Mouse (Mus musculus): ENCODE data around the gene Fars2. TPM values are rescaled to one million over a fixed set of nuclear protein-coding genes. Genes with fewer than 3 reads are reported as not detected.
A peak's percentile ranks its signal among the peaks of the same experiment; 100 is the strongest.

The Fars2 gene
- polyA plus RNA-seq, 1 experiment from 2014 or later = 31.7 TPM

- no peaks in the 10 kb centered on the region for H3K27me3 ChIP-seq (ENCODE audit: control insufficient read depth, insufficient read depth, low read length)
- WGBS = 44% methylated on average over 6 of the region's 6 CpGs
- no peaks in the 10 kb centered on the region for H3K4me1 ChIP-seq (ENCODE audit: control insufficient read depth, insufficient read depth, low read length)
- no peak for ATAC-seq (ENCODE audit: low FRiP score, low TSS enrichment)
- H3K9ac ChIP-seq (ENCODE audit: low read depth, low read length) = no peak overlapping the region
- H3K4me2 ChIP-seq (replicated peaks; ENCODE audit: low read depth, low read length) = no peak overlapping the region
- H3K36me3 ChIP-seq (ENCODE audit: control insufficient read depth, insufficient read depth, low read length) = no peaks in the 10 kb centered on the region
- no peak overlapping the region for H3K4me3 ChIP-seq (ENCODE audit: low read length)
- no peaks in the 10 kb centered on the region for H3K9me3 ChIP-seq (ENCODE audit: control insufficient read depth, low read length)
- H3K27ac ChIP-seq (ENCODE audit: low read depth, low read length) = no peak overlapping the region
These were observed 447.6 kb downstream of the Fars2 start for GRCm38 (mm10) chr13:36564764-36565315.

GRCm38 (mm10) chr13:36576781-36577180 is 459.6 kb downstream of the Fars2 start:
- H3K9ac ChIP-seq (ENCODE audit: low read depth, low read length) = no peak overlapping the region
- H3K36me3 ChIP-seq (ENCODE audit: control insufficient read depth, insufficient read depth, low read length) = no peaks in the 10 kb centered on the region
- H3K27ac ChIP-seq (ENCODE audit: low read depth, low read length) = no peak overlapping the region
- H3K4me1 ChIP-seq (ENCODE audit: control insufficient read depth, insufficient read depth, low read length) = no peaks in the 10 kb centered on the region
- no peak overlapping the region for H3K4me2 ChIP-seq (replicated peaks; ENCODE audit: low read depth, low read length)
- H3K4me3 ChIP-seq (ENCODE audit: low read length) = no peak overlapping the region
- no peaks in the 10 kb centered on the region for H3K9me3 ChIP-seq (ENCODE audit: control insufficient read depth, low read length)
- ATAC-seq (ENCODE audit: low FRiP score, low TSS enrichment) = no peak
- H3K27me3 ChIP-seq (ENCODE audit: control insufficient read depth, insufficient read depth, low read length) = no peaks in the 10 kb centered on the region
- WGBS = 55% methylated on average over 4 of the region's 4 CpGs

- H3K9ac ChIP-seq (ENCODE audit: low read depth, low read length) = no peak overlapping the region
- peak overlapping the region; percentile 74 for H3K4me2 ChIP-seq (replicated peaks; ENCODE audit: low read depth, low read length)
- peaks cover 5% of the 10 kb centered on the region; the same call in 1 of the 2 replicates for H3K4me1 ChIP-seq (ENCODE audit: control insufficient read depth, insufficient read depth, low read length)
- no peaks in the 10 kb centered on the region for H3K27me3 ChIP-seq (ENCODE audit: control insufficient read depth, insufficient read depth, low read length)
- H3K4me3 ChIP-seq (ENCODE audit: low read length) = peak overlapping the region; percentile 53
- H3K36me3 ChIP-seq (ENCODE audit: control insufficient read depth, insufficient read depth, low read length) = no peaks in the 10 kb centered on the region
- no peaks in the 10 kb centered on the region for H3K9me3 ChIP-seq (ENCODE audit: control insufficient read depth, low read length)
- H3K27ac ChIP-seq (ENCODE audit: low read depth, low read length) = no peak overlapping the region
- WGBS = 32% methylated on average over 7 of the region's 7 CpGs
- peak; percentile 56; the same call in 1 of the 2 replicates for ATAC-seq (ENCODE audit: low FRiP score, low TSS enrichment)
These were observed 460.8 kb downstream of the Fars2 start for GRCm38 (mm10) chr13:36577916-36578568.

GRCm38 (mm10) chr13:36578569-36579333 is 461.5 kb downstream of the Fars2 start:
- Histone ChIP-seq H3K9me3 (ENCODE audit: control insufficient read depth, low read length) (no peaks in the 10 kb centered on the region), H3K36me3 (ENCODE audit: control insufficient read depth, insufficient read depth, low read length) (no peaks in the 10 kb centered on the region), H3K27me3 (ENCODE audit: control insufficient read depth, insufficient read depth, low read length) (no peaks in the 10 kb centered on the region), H3K4me2 (replicated peaks; ENCODE audit: low read depth, low read length) (peak overlapping the region; percentile 74), H3K4me1 (ENCODE audit: control insufficient read depth, insufficient read depth, low read length) (peaks cover 8% of the 10 kb centered on the region; the same call in 1 of the 2 replicates), H3K9ac (ENCODE audit: low read depth, low read length) (peak overlapping the region; percentile 55), H3K4me3 (ENCODE audit: low read length) (peak overlapping the region; percentile 53), H3K27ac (ENCODE audit: low read depth, low read length) (0 out of 2 replicates have a peak overlapping the region, but pooled peaks have one; percentile 14)
- 3% methylated on average over 41 of the region's 41 CpGs for WGBS
- ATAC-seq (ENCODE audit: low FRiP score, low TSS enrichment) = peak; percentile 97

- Histone ChIP-seq H3K9ac (ENCODE audit: low read depth, low read length) (no peak overlapping the region), H3K27me3 (ENCODE audit: control insufficient read depth, insufficient read depth, low read length) (no peaks in the 10 kb centered on the region; the same call in 1 of the 2 replicates), H3K9me3 (ENCODE audit: control insufficient read depth, low read length) (peaks cover 2% of the 10 kb centered on the region; the same call in 1 of the 2 replicates), H3K4me3 (ENCODE audit: low read length) (no peak overlapping the region), H3K36me3 (ENCODE audit: control insufficient read depth, insufficient read depth, low read length) (no peaks in the 10 kb centered on the region), H3K4me1 (ENCODE audit: control insufficient read depth, insufficient read depth, low read length) (peaks cover 8% of the 10 kb centered on the region; the same call in 1 of the 2 replicates), H3K27ac (ENCODE audit: low read depth, low read length) (no peak overlapping the region), H3K4me2 (replicated peaks; ENCODE audit: low read depth, low read length) (peak overlapping the region; percentile 17; the same call in 1 of the 2 replicates)
- 12% methylated on average over 10 of the region's 10 CpGs for WGBS
- ATAC-seq (ENCODE audit: low FRiP score, low TSS enrichment) = no peak
These were observed 465.3 kb downstream of the Fars2 start for GRCm38 (mm10) chr13:36582406-36583070.

- Histone ChIP-seq H3K4me1 (ENCODE audit: control insufficient read depth, insufficient read depth, low read length) (peaks cover 8% of the 10 kb centered on the region; the same call in 1 of the 2 replicates), H3K9ac (ENCODE audit: low read depth, low read length) (no peak overlapping the region; the same call in 1 of the 2 replicates), H3K27ac (ENCODE audit: low read depth, low read length) (no peak overlapping the region), H3K9me3 (ENCODE audit: control insufficient read depth, low read length) (peaks cover 2% of the 10 kb centered on the region; the same call in 1 of the 2 replicates), H3K4me2 (replicated peaks; ENCODE audit: low read depth, low read length) (no peak overlapping the region; the same call in 1 of the 2 replicates), H3K4me3 (ENCODE audit: low read length) (no peak overlapping the region), H3K36me3 (ENCODE audit: control insufficient read depth, insufficient read depth, low read length) (no peaks in the 10 kb centered on the region), H3K27me3 (ENCODE audit: control insufficient read depth, insufficient read depth, low read length) (no peaks in the 10 kb centered on the region; the same call in 1 of the 2 replicates)
- 21% methylated on average over 16 of the region's 16 CpGs for WGBS
- 0 out of 2 replicates have a peak, but pooled peaks have one; percentile 20 for ATAC-seq (ENCODE audit: low FRiP score, low TSS enrichment)
These were observed 466.4 kb downstream of the Fars2 start for GRCm38 (mm10) chr13:36583481-36584151.

GRCm38 (mm10) chr13:36584197-36584596 is 467.0 kb downstream of the Fars2 start:
- H3K27me3 ChIP-seq (ENCODE audit: control insufficient read depth, insufficient read depth, low read length) = no peaks in the 10 kb centered on the region; the same call in 1 of the 2 replicates
- peaks cover 8% of the 10 kb centered on the region; the same call in 1 of the 2 replicates for H3K4me1 ChIP-seq (ENCODE audit: control insufficient read depth, insufficient read depth, low read length)
- ATAC-seq (ENCODE audit: low FRiP score, low TSS enrichment) = no peak
- H3K27ac ChIP-seq (ENCODE audit: low read depth, low read length) = no peak overlapping the region
- H3K9ac ChIP-seq (ENCODE audit: low read depth, low read length) = no peak overlapping the region
- WGBS = 59% methylated on average over 7 of the region's 7 CpGs
- no peak overlapping the region for H3K4me3 ChIP-seq (ENCODE audit: low read length)
- peaks cover 2% of the 10 kb centered on the region; the same call in 1 of the 2 replicates for H3K9me3 ChIP-seq (ENCODE audit: control insufficient read depth, low read length)
- H3K4me2 ChIP-seq (replicated peaks; ENCODE audit: low read depth, low read length) = no peak overlapping the region
- H3K36me3 ChIP-seq (ENCODE audit: control insufficient read depth, insufficient read depth, low read length) = no peaks in the 10 kb centered on the region

GRCm38 (mm10) chr13:36589092-36589491 is 471.9 kb downstream of the Fars2 start:
- no peak for ATAC-seq (ENCODE audit: low FRiP score, low TSS enrichment)
- Histone ChIP-seq H3K36me3 (ENCODE audit: control insufficient read depth, insufficient read depth, low read length) (no peaks in the 10 kb centered on the region), H3K9ac (ENCODE audit: low read depth, low read length) (no peak overlapping the region), H3K4me1 (ENCODE audit: control insufficient read depth, insufficient read depth, low read length) (no peaks in the 10 kb centered on the region), H3K4me2 (replicated peaks; ENCODE audit: low read depth, low read length) (no peak overlapping the region), H3K27me3 (ENCODE audit: control insufficient read depth, insufficient read depth, low read length) (no peaks in the 10 kb centered on the region; the same call in 1 of the 2 replicates), H3K27ac (ENCODE audit: low read depth, low read length) (no peak overlapping the region), H3K9me3 (ENCODE audit: control insufficient read depth, low read length) (peaks cover 2% of the 10 kb centered on the region; the same call in 1 of the 2 replicates), H3K4me3 (ENCODE audit: low read length) (no peak overlapping the region)
- WGBS = 47% methylated on average over 4 of the region's 4 CpGs
